Mouse (Mus musculus) ovary, postnatal 10 days (tissue): ENCODE measurements around the gene Smpdl3b.
"Not testable (repeated sequence)": the region's sequence is repeated elsewhere in the genome, so short reads cannot be mapped to it uniquely, and the experiment has no call there.

Source experiments
- DNase-seq: peaks from one replicate; pipeline ENCODE4 v3.0.0; 2022; ENCODE audit warnings: low spot score

The Smpdl3b gene

GRCm38 (mm10) chr4:132780288-132780687, 23.2 kb upstream of the Smpdl3b start:
- no peak for DNase-seq

- DNase-seq: no peak
These were observed 21.6 kb upstream of the Smpdl3b start for GRCm38 (mm10) chr4:132778562-132779201.

- DNase-seq: peak; percentile 30
These were observed 19.7 kb upstream of the Smpdl3b start for GRCm38 (mm10) chr4:132776764-132777163.

- DNase-seq: no peak
These were observed 17.9 kb upstream of the Smpdl3b start for GRCm38 (mm10) chr4:132774905-132775304.

- no peak for DNase-seq
These were observed 14.7 kb upstream of the Smpdl3b start for GRCm38 (mm10) chr4:132771776-132772175.

- peak; percentile 93 for DNase-seq
These were observed 11.1 kb upstream of the Smpdl3b start, which contains the start of gene Rpa2 for GRCm38 (mm10) chr4:132767914-132768876. Gene Rpa2, plus strand, starts transcription at chr4:132768332.

GRCm38 (mm10) chr4:132763125-132763524, 6.1 kb upstream of the Smpdl3b start:
- not testable (repeated sequence) for DNase-seq

- no peak for DNase-seq
These were observed 5.5 kb upstream of the Smpdl3b start for GRCm38 (mm10) chr4:132762602-132763001.

GRCm38 (mm10) chr4:132760296-132760695, 3.2 kb upstream of the Smpdl3b start:
- no peak for DNase-seq

GRCm38 (mm10) chr4:132757633-132758351, 740 bp upstream of the Smpdl3b start:
- no peak for DNase-seq

- DNase-seq: no peak
These were observed 4.1 kb downstream of the Smpdl3b start for GRCm38 (mm10) chr4:132752992-132753391.

- DNase-seq: no peak
These were observed 7.6 kb downstream of the Smpdl3b start for GRCm38 (mm10) chr4:132749258-132749982.

- no peak for DNase-seq
These were observed 8.3 kb downstream of the Smpdl3b start for GRCm38 (mm10) chr4:132748778-132749177.

- DNase-seq: no peak
These were observed 9.3 kb downstream of the Smpdl3b start for GRCm38 (mm10) chr4:132747664-132748259.

GRCm38 (mm10) chr4:132746911-132747517, 10.0 kb downstream of the Smpdl3b start:
- DNase-seq: no peak

- DNase-seq: no peak
These were observed 12.8 kb downstream of the Smpdl3b start for GRCm38 (mm10) chr4:132743992-132744911.

GRCm38 (mm10) chr4:132741491-132741890, 15.6 kb downstream of the Smpdl3b start:
- no peak for DNase-seq

GRCm38 (mm10) chr4:132737154-132737553, 19.9 kb downstream of the Smpdl3b start:
- not testable (repeated sequence) for DNase-seq

- DNase-seq: no peak
These were observed 21.2 kb downstream of the Smpdl3b start for GRCm38 (mm10) chr4:132735894-132736293.

GRCm38 (mm10) chr4:132735389-132735788, 21.7 kb downstream of the Smpdl3b start:
- DNase-seq: no peak
